Mouse (Mus musculus): ENCODE measurements around the gene P3h3. TPM values are rescaled to one million over a fixed set of nuclear protein-coding genes. Genes with fewer than 3 reads are reported as not detected.

The P3h3 gene
- polyA plus RNA-seq, 1 experiment = not detected

- Histone ChIP-seq H3K4me1 (ENCODE audit: control insufficient read depth) (peaks cover 7% of the 10 kb centered on the region), H3K27me3 (ENCODE audit: control insufficient read depth) (peaks cover 99% of the 10 kb centered on the region), H3K9me3 (ENCODE audit: control insufficient read depth, low read length) (no peaks in the 10 kb centered on the region; the same call in 1 of the 2 replicates), H3K4me3 (replicated peaks) (no peak overlapping the region), H3K36me3 (ENCODE audit: control insufficient read depth) (no peaks in the 10 kb centered on the region)
- no peak for TF ChIP-seq TAL1 (IDR thresholded peaks at IDR 0.05; ENCODE audit: low read length)
- no peak for TF ChIP-seq GATA1 (IDR thresholded peaks at IDR 0.05; ENCODE audit: low read length)
Measured at GRCm38 (mm10) chr6:124860511-124860910, 3.0 kb upstream of the P3h3 start.

DNA sequence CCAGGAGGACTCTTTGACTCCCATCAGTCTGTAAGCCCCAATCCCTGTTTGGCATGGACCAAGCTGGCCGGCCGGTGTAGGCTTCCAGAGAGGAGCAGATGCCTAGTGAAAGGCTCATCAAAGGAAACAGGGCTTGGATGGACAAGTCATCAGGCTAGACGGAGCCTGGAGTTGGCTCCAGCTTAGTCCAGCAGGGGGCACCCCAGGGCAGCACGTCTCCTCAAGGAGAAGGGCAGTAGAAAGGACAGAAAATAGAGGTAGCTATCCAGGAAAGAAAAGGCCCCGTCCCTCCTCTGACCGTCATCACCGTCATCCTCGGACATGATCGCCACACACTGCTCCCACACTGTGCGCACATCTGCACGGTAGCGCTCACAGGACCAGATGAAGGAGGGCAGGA is 2.2 kb upstream of the P3h3 start:
- Histone ChIP-seq H3K36me3 (ENCODE audit: control insufficient read depth) (no peaks in the 10 kb centered on the region), H3K9me3 (ENCODE audit: control insufficient read depth, low read length) (no peaks in the 10 kb centered on the region; the same call in 1 of the 2 replicates), H3K4me3 (replicated peaks) (no peak overlapping the region), H3K27me3 (ENCODE audit: control insufficient read depth) (peaks cover 96% of the 10 kb centered on the region), H3K4me1 (ENCODE audit: control insufficient read depth) (peaks cover 7% of the 10 kb centered on the region)
- no peak for TF ChIP-seq TAL1 (IDR thresholded peaks at IDR 0.05; ENCODE audit: low read length)
- TF ChIP-seq GATA1 (IDR thresholded peaks at IDR 0.05; ENCODE audit: low read length) = no peak

GRCm38 (mm10) chr6:124858561-124859318 is 1.2 kb upstream of the P3h3 start:
- Histone ChIP-seq H3K9me3 (ENCODE audit: control insufficient read depth, low read length) (no peaks in the 10 kb centered on the region; the same call in 1 of the 2 replicates), H3K36me3 (ENCODE audit: control insufficient read depth) (no peaks in the 10 kb centered on the region), H3K27me3 (ENCODE audit: control insufficient read depth) (peaks cover 92% of the 10 kb centered on the region), H3K4me1 (ENCODE audit: control insufficient read depth) (peaks cover 5% of the 10 kb centered on the region), H3K4me3 (replicated peaks) (no peak overlapping the region)
- TF ChIP-seq GATA1 (IDR thresholded peaks at IDR 0.05; ENCODE audit: low read length) (no peak), TAL1 (IDR thresholded peaks at IDR 0.05; ENCODE audit: low read length) (no peak)

DNA sequence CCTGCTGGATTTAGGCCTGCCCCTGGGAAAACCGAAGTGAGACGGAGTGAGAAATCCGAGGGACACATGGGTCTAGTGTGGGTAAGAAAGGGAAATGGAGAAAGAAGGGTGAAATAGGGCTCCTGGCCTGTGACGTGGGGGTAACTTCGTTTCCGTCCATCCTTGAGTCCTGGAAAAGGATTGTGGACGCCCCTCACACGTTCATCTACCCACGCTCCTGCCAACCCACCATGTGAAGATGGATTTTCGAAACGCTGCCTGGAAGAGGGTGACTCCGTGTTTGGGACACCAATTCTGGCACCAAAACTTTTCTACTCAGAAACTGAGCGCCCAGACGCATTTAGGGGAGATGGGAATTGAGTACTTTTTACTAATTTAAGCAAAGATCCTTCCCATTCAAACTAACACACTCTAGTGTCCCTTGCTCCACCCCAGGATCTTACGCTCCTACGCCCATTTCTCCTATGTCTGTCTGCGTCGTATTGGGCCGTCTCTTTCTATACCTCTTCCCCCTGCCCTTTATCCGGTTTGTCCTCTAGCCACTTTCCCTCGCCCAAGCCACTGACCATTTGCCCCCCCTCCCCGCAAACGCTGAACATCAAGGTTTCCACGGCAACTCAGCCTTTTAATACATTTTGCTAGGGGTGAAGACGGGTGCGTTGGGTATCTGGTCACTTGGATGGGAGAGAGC is 433 bp upstream of the P3h3 start:
- Histone ChIP-seq H3K9me3 (ENCODE audit: control insufficient read depth, low read length) (no peaks in the 10 kb centered on the region; the same call in 1 of the 2 replicates), H3K4me1 (ENCODE audit: control insufficient read depth) (peaks cover 5% of the 10 kb centered on the region), H3K36me3 (ENCODE audit: control insufficient read depth) (no peaks in the 10 kb centered on the region), H3K27me3 (ENCODE audit: control insufficient read depth) (peaks cover 85% of the 10 kb centered on the region), H3K4me3 (replicated peaks) (no peak overlapping the region)
- TF ChIP-seq TAL1 (IDR thresholded peaks at IDR 0.05; ENCODE audit: low read length) (no peak), GATA1 (IDR thresholded peaks at IDR 0.05; ENCODE audit: low read length) (no peak)

GRCm38 (mm10) chr6:124856321-124856720 is 1.2 kb downstream of the P3h3 start:
- H3K4me1 ChIP-seq (ENCODE audit: control insufficient read depth) = peaks cover 5% of the 10 kb centered on the region
- no peak overlapping the region for H3K4me3 ChIP-seq (replicated peaks)
- TF ChIP-seq GATA1 (IDR thresholded peaks at IDR 0.05; ENCODE audit: low read length) (no peak), TAL1 (IDR thresholded peaks at IDR 0.05; ENCODE audit: low read length) (no peak)
- H3K27me3 ChIP-seq (ENCODE audit: control insufficient read depth) = peaks cover 68% of the 10 kb centered on the region
- no peaks in the 10 kb centered on the region for H3K36me3 ChIP-seq (ENCODE audit: control insufficient read depth)
- H3K9me3 ChIP-seq (ENCODE audit: control insufficient read depth, low read length) = no peaks in the 10 kb centered on the region; the same call in 1 of the 2 replicates

- Histone ChIP-seq H3K9me3 (ENCODE audit: control insufficient read depth, low read length) (no peaks in the 10 kb centered on the region; the same call in 1 of the 2 replicates), H3K4me3 (replicated peaks) (no peak overlapping the region), H3K36me3 (ENCODE audit: control insufficient read depth) (no peaks in the 10 kb centered on the region), H3K27me3 (ENCODE audit: control insufficient read depth) (peaks cover 56% of the 10 kb centered on the region), H3K4me1 (ENCODE audit: control insufficient read depth) (peaks cover 5% of the 10 kb centered on the region)
- TF ChIP-seq TAL1 (IDR thresholded peaks at IDR 0.05; ENCODE audit: low read length) (no peak), GATA1 (IDR thresholded peaks at IDR 0.05; ENCODE audit: low read length) (no peak)
Measured at GRCm38 (mm10) chr6:124854647-124855046, 2.9 kb downstream of the P3h3 start.

- Histone ChIP-seq H3K4me3 (replicated peaks) (no peak overlapping the region), H3K27me3 (ENCODE audit: control insufficient read depth) (peaks cover 29% of the 10 kb centered on the region), H3K9me3 (ENCODE audit: control insufficient read depth, low read length) (no peaks in the 10 kb centered on the region), H3K36me3 (ENCODE audit: control insufficient read depth) (no peaks in the 10 kb centered on the region), H3K4me1 (ENCODE audit: control insufficient read depth) (peaks cover 2% of the 10 kb centered on the region; the same call in 1 of the 2 replicates)
- TF ChIP-seq GATA1 (IDR thresholded peaks at IDR 0.05; ENCODE audit: low read length) = no peak
Measured at GRCm38 (mm10) chr6:124850535-124850934, 7.0 kb downstream of the P3h3 start.

DNA sequence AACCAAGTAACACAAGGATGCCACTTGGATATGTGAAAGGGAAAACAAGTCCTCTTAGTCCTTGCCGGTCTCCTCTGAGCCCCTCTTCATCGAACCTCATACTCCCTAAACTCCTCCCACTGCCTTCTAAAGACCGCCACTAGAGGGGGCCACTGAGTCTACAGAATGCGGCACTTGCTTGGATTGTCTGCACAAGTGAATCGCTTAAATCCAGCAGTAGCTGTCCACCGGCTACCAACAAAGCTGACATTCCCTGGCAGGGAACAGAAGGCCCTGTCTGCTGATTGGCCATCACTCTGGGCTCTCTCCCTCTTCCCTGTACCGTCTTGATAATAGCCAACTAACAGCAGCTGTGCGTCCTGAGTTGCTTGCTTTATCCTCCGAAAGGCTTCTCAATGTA is 10.2 kb downstream of the P3h3 start:
- H3K27me3 ChIP-seq (ENCODE audit: control insufficient read depth) = peaks cover 17% of the 10 kb centered on the region
- H3K4me1 ChIP-seq (ENCODE audit: control insufficient read depth) = peaks cover 2% of the 10 kb centered on the region; the same call in 1 of the 2 replicates
- H3K4me3 ChIP-seq (replicated peaks) = no peak overlapping the region
- no peaks in the 10 kb centered on the region for H3K9me3 ChIP-seq (ENCODE audit: control insufficient read depth, low read length)
- no peak for TF ChIP-seq TAL1 (IDR thresholded peaks at IDR 0.05; ENCODE audit: low read length)
- no peak for TF ChIP-seq GATA1 (IDR thresholded peaks at IDR 0.05; ENCODE audit: low read length)
- H3K36me3 ChIP-seq (ENCODE audit: control insufficient read depth) = no peaks in the 10 kb centered on the region
